Mouse (Mus musculus): ENCODE measurements at regions not wholly inside any gene's neighbourhood (a gene's known extent, or its start where the extent isn't known, plus 50 kb on each side); places are given as distances from the start of the nearest gene placed in this dataset.
"Not testable (repeated sequence)": the region's sequence is repeated elsewhere in the genome, so short reads cannot be mapped to it uniquely, and the experiment has no call there.

GRCm38 (mm10) chr4:18349157-18349556, 1256.1 kb upstream of the Gm12353 start:
- no peak for TF ChIP-seq POLR2A (IDR thresholded peaks at IDR 0.05; ENCODE audit: borderline replicate concordance, extremely low read depth, insufficient read depth, insufficient read length, poor library complexity, severe bottlenecking)
- no peak for TF ChIP-seq CTCF (IDR thresholded peaks at IDR 0.05; ENCODE audit: borderline replicate concordance, extremely low read depth, insufficient read depth, insufficient read length)
- no peak for DNase-seq (ENCODE audit: low read depth)

GRCm38 (mm10) chr4:18365514-18365913, 1239.7 kb upstream of the Gm12353 start:
- TF ChIP-seq POLR2A (IDR thresholded peaks at IDR 0.05; ENCODE audit: borderline replicate concordance, extremely low read depth, insufficient read depth, insufficient read length, poor library complexity, severe bottlenecking): no peak
- no peak for TF ChIP-seq CTCF (IDR thresholded peaks at IDR 0.05; ENCODE audit: borderline replicate concordance, extremely low read depth, insufficient read depth, insufficient read length)
- DNase-seq (ENCODE audit: low read depth): no peak

GRCm38 (mm10) chr4:18365916-18366315, 1239.3 kb upstream of the Gm12353 start:
- DNase-seq (ENCODE audit: low read depth): no peak
- TF ChIP-seq POLR2A (IDR thresholded peaks at IDR 0.05; ENCODE audit: borderline replicate concordance, extremely low read depth, insufficient read depth, insufficient read length, poor library complexity, severe bottlenecking) (no peak), CTCF (IDR thresholded peaks at IDR 0.05; ENCODE audit: borderline replicate concordance, extremely low read depth, insufficient read depth, insufficient read length) (no peak)

- DNase-seq (ENCODE audit: low read depth): no peak
- TF ChIP-seq POLR2A (IDR thresholded peaks at IDR 0.05; ENCODE audit: borderline replicate concordance, extremely low read depth, insufficient read depth, insufficient read length, poor library complexity, severe bottlenecking) (no peak), CTCF (IDR thresholded peaks at IDR 0.05; ENCODE audit: borderline replicate concordance, extremely low read depth, insufficient read depth, insufficient read length) (no peak)
Observed at GRCm38 (mm10) chr4:18394815-18395521, 1210.3 kb upstream of the Gm12353 start.

GRCm38 (mm10) chr4:18395528-18396128, 1209.6 kb upstream of the Gm12353 start:
- peak; percentile 6 for DNase-seq (ENCODE audit: low read depth)

- DNase-seq (ENCODE audit: low read depth): peak; percentile 1
- TF ChIP-seq POLR2A (IDR thresholded peaks at IDR 0.05; ENCODE audit: borderline replicate concordance, extremely low read depth, insufficient read depth, insufficient read length, poor library complexity, severe bottlenecking) (no peak), CTCF (IDR thresholded peaks at IDR 0.05; ENCODE audit: borderline replicate concordance, extremely low read depth, insufficient read depth, insufficient read length) (no peak)
Observed at GRCm38 (mm10) chr4:18410338-18410737, 1194.9 kb upstream of the Gm12353 start.

- no peak for TF ChIP-seq POLR2A (IDR thresholded peaks at IDR 0.05; ENCODE audit: borderline replicate concordance, extremely low read depth, insufficient read depth, insufficient read length, poor library complexity, severe bottlenecking)
- TF ChIP-seq CTCF (IDR thresholded peaks at IDR 0.05; ENCODE audit: borderline replicate concordance, extremely low read depth, insufficient read depth, insufficient read length): no peak
Observed at GRCm38 (mm10) chr4:18441385-18441784, 1163.9 kb upstream of the Gm12353 start.

GRCm38 (mm10) chr4:18444284-18445004, 1160.8 kb upstream of the Gm12353 start:
- TF ChIP-seq CTCF (IDR thresholded peaks at IDR 0.05; ENCODE audit: borderline replicate concordance, extremely low read depth, insufficient read depth, insufficient read length): no peak
- TF ChIP-seq POLR2A (IDR thresholded peaks at IDR 0.05; ENCODE audit: borderline replicate concordance, extremely low read depth, insufficient read depth, insufficient read length, poor library complexity, severe bottlenecking): no peak
- no peak for DNase-seq (ENCODE audit: low read depth)

More at GRCm38 (mm10) chr4:18441385-18441784, 1163.9 kb upstream of the Gm12353 start:
- no peak for DNase-seq (ENCODE audit: low read depth)

GRCm38 (mm10) chr4:18461641-18462040, 1143.6 kb upstream of the Gm12353 start:
- TF ChIP-seq POLR2A (IDR thresholded peaks at IDR 0.05; ENCODE audit: borderline replicate concordance, extremely low read depth, insufficient read depth, insufficient read length, poor library complexity, severe bottlenecking) (no peak), CTCF (IDR thresholded peaks at IDR 0.05; ENCODE audit: borderline replicate concordance, extremely low read depth, insufficient read depth, insufficient read length) (no peak)
- peak; percentile 5 for DNase-seq (ENCODE audit: low read depth)

- DNase-seq (ENCODE audit: low read depth): not testable (repeated sequence)
Observed at GRCm38 (mm10) chr4:18468271-18468670, 1137.0 kb upstream of the Gm12353 start.

- DNase-seq (ENCODE audit: low read depth): no peak
- no peak for TF ChIP-seq POLR2A (IDR thresholded peaks at IDR 0.05; ENCODE audit: borderline replicate concordance, extremely low read depth, insufficient read depth, insufficient read length, poor library complexity, severe bottlenecking)
Observed at GRCm38 (mm10) chr4:18469534-18469933, 1135.7 kb upstream of the Gm12353 start.

Measured in brain, embryonic 14.5 days (tissue).